Mouse (Mus musculus): Measurements from ENCODE around the gene Rgs6. TPM values are rescaled to one million over a fixed set of nuclear protein-coding genes. Genes with fewer than 3 reads are reported as not detected.

Rgs6 gene
- polyA plus RNA-seq (2015; fragmentation: Illumina TruSeq; extraction: RNeasy Lipid Tissue Mini Kit (QIAGEN cat#74804); ENCODE audit: low read depth, low replicate concordance), result 46.5 TPM

GRCm38 (mm10) chr12:82588017-82588416, at the start of gene Rgs6:
TSS of gene Rgs6 (plus strand) at chr12:82588292.

